Mouse (Mus musculus) lung, embryonic 14.5 days (tissue): ENCODE data around the gene Atp8b4. TPM values are rescaled to one million over a fixed set of nuclear protein-coding genes. Genes with fewer than 3 reads are reported as not detected.
"Not testable (repeated sequence)": the region's sequence is repeated elsewhere in the genome, so short reads cannot be mapped to it uniquely, and the experiment has no call there.

Experiments
- ATAC-seq: fragments of 200-750 bp; cut with Nextera tagmentation; 2 replicates; pipeline ENCODE4 v1.8.0; 2017; ENCODE audit warnings: mild to moderate bottlenecking, moderate TSS enrichment, moderate library complexity; ENCODE audit not compliant: insufficient read depth
- DNase-seq: peaks from one replicate; pipeline ENCODE4 v3.0.0-alpha.2; 2015
- H3K27ac ChIP-seq: fragments of 300-500 bp; sonication (generic); 2 replicates; pipeline ENCODE4 v1.5.1; 2014; ENCODE audit warnings: low read depth, mild to moderate bottlenecking, moderate library complexity
- H3K27me3 ChIP-seq: fragments of 300-500 bp; sonication (generic); 2 replicates; pipeline ENCODE4 v1.6.1; 2014; ENCODE audit warnings: low read length, control low read depth; ENCODE audit not compliant: insufficient read depth
- H3K36me3 ChIP-seq: fragments of 300-500 bp; sonication (generic); 2 replicates; pipeline ENCODE4 v1.6.1; 2014; ENCODE audit warnings: control low read depth; ENCODE audit not compliant: insufficient read depth
- H3K4me1 ChIP-seq: fragments of 300-500 bp; sonication (generic); 2 replicates; pipeline ENCODE4 v1.6.1; 2014; ENCODE audit warnings: antibody characterized with exemption, control low read depth; ENCODE audit not compliant: insufficient read depth
- H3K4me2 ChIP-seq: fragments of 300-500 bp; sonication (generic); 2 replicates; pipeline ENCODE4 v1.6.1; 2014; ENCODE audit warnings: mild to moderate bottlenecking
- H3K4me3 ChIP-seq: fragments of 300-500 bp; sonication (generic); 2 replicates; pipeline ENCODE4 v1.5.1; 2014; ENCODE audit warnings: low read depth, low read length
- H3K9ac ChIP-seq: fragments of 300-500 bp; sonication (generic); 2 replicates; pipeline ENCODE4 v1.6.1; 2014
- H3K9me3 ChIP-seq: fragments of 300-500 bp; sonication (generic); 2 replicates; pipeline ENCODE4 v1.6.1; 2016; ENCODE audit warnings: low read depth, low read length, control low read depth
- CTCF ChIP-seq: IDR thresholded peaks from 2 replicates; pipeline ENCODE4 v1.5.1; 2016; ENCODE audit warnings: antibody characterized with exemption, low read depth
- WGBS: fragments of 180-500 bp; shearing (Covaris S2); extraction: QIAGEN DNeasy Blood & Tissue Kit; methylation state at CpG from one replicate; pipeline ENCODE4 v1.1.7; 2014; 5-methylcytosine and 5-hydroxymethylcytosine counted together
- polyA plus RNA-seq: library from polyadenylated mRNA; unstranded; fragments of >200 nt; fragmentation: Nextera tagmentation; extraction: Ambion mirVana; gene quantifications from 2 replicates; pipeline ENCODE4 v1.2.1, GENCODE M21; 2014

The Atp8b4 gene
- polyA plus RNA-seq, 1 experiment from 2014 or later: 0.39 TPM

GRCm38 (mm10) chr2:126527461-126527860 is 27.0 kb upstream of the Atp8b4 start:
- DNase-seq (no peak), ATAC-seq (no peak)
- TF ChIP-seq CTCF: no peak
- Histone ChIP-seq H3K27me3 (no peaks in the 10 kb centered on the region), H3K9ac (no peak overlapping the region), H3K9me3 (no peaks in the 10 kb centered on the region), H3K4me2 (no peak overlapping the region), H3K4me1 (no peaks in the 10 kb centered on the region), H3K27ac (no peak overlapping the region), H3K36me3 (no peaks in the 10 kb centered on the region), H3K4me3 (no peak overlapping the region)
- 85% methylated on average over 8 of the region's 8 CpGs for WGBS

GRCm38 (mm10) chr2:126524271-126524670 is 23.8 kb upstream of the Atp8b4 start:
- DNase-seq (no peak), ATAC-seq (no peak)
- WGBS: 74% methylated on average over 2 of the region's 2 CpGs
- no peak overlapping the region for H3K4me2 ChIP-seq
- no peaks in the 10 kb centered on the region for H3K9me3 ChIP-seq
- H3K4me1 ChIP-seq: no peaks in the 10 kb centered on the region
- H3K4me3 ChIP-seq: no peak overlapping the region
- H3K36me3 ChIP-seq: no peaks in the 10 kb centered on the region
- H3K9ac ChIP-seq: no peak overlapping the region
- no peak for TF ChIP-seq CTCF
- no peak overlapping the region for H3K27ac ChIP-seq
- H3K27me3 ChIP-seq: no peaks in the 10 kb centered on the region

GRCm38 (mm10) chr2:126523101-126523745 is 22.7 kb upstream of the Atp8b4 start:
- not testable (repeated sequence) for H3K9me3 ChIP-seq, H3K4me3 ChIP-seq, H3K27ac ChIP-seq, ATAC-seq, H3K4me1 ChIP-seq, H3K4me2 ChIP-seq, DNase-seq, H3K27me3 ChIP-seq, H3K9ac ChIP-seq, H3K36me3 ChIP-seq
- 46% methylated on average over 5 of the region's 5 CpGs for WGBS

- peak; percentile 17 for DNase-seq
- no peaks in the 10 kb centered on the region for H3K36me3 ChIP-seq
- no peaks in the 10 kb centered on the region for H3K4me1 ChIP-seq
- WGBS: 63% methylated on average over 8 of the region's 8 CpGs
- H3K27ac ChIP-seq: no peak overlapping the region
- TF ChIP-seq CTCF: no peak
- ATAC-seq: no peak
- H3K4me3 ChIP-seq: no peak overlapping the region
- H3K4me2 ChIP-seq: no peak overlapping the region
- no peak overlapping the region for H3K9ac ChIP-seq
- no peaks in the 10 kb centered on the region for H3K27me3 ChIP-seq
- H3K9me3 ChIP-seq: no peaks in the 10 kb centered on the region
Observed at GRCm38 (mm10) chr2:126522056-126522455, 21.6 kb upstream of the Atp8b4 start.

GRCm38 (mm10) chr2:126521471-126521870 is 21.0 kb upstream of the Atp8b4 start:
- Histone ChIP-seq H3K4me3 (no peak overlapping the region), H3K9ac (no peak overlapping the region), H3K27me3 (no peaks in the 10 kb centered on the region), H3K27ac (no peak overlapping the region), H3K36me3 (no peaks in the 10 kb centered on the region), H3K4me2 (no peak overlapping the region), H3K9me3 (no peaks in the 10 kb centered on the region), H3K4me1 (no peaks in the 10 kb centered on the region)
- TF ChIP-seq CTCF: no peak
- no peak for DNase-seq
- 73% methylated on average over 10 of the region's 10 CpGs for WGBS
- no peak for ATAC-seq

GRCm38 (mm10) chr2:126520828-126521227 is 20.4 kb upstream of the Atp8b4 start:
- Histone ChIP-seq H3K27me3 (no peaks in the 10 kb centered on the region), H3K4me2 (no peak overlapping the region), H3K9me3 (no peaks in the 10 kb centered on the region), H3K9ac (no peak overlapping the region), H3K4me3 (no peak overlapping the region), H3K4me1 (no peaks in the 10 kb centered on the region), H3K36me3 (no peaks in the 10 kb centered on the region), H3K27ac (no peak overlapping the region)
- peak; percentile 84 for DNase-seq
- WGBS: 13% methylated on average over 7 of the region's 7 CpGs
- 0 out of 2 replicates have a peak, but pooled peaks have one; percentile 44 for ATAC-seq
- TF ChIP-seq CTCF: peak; percentile 85

GRCm38 (mm10) chr2:126519872-126520581 is 19.6 kb upstream of the Atp8b4 start:
- Histone ChIP-seq H3K4me1 (no peaks in the 10 kb centered on the region), H3K36me3 (no peaks in the 10 kb centered on the region), H3K4me2 (no peak overlapping the region), H3K4me3 (no peak overlapping the region), H3K27me3 (no peaks in the 10 kb centered on the region), H3K9ac (no peak overlapping the region), H3K9me3 (no peaks in the 10 kb centered on the region), H3K27ac (no peak overlapping the region)
- no peak for TF ChIP-seq CTCF
- 61% methylated on average over 11 of the region's 11 CpGs for WGBS
- DNase-seq (peak; percentile 15), ATAC-seq (no peak)
